Mouse (Mus musculus) ES-E14 (cell line): ENCODE data around the gene Mpp2. TPM values are rescaled to one million over a fixed set of nuclear protein-coding genes. Genes with fewer than 3 reads are reported as not detected.

Experiments
- DNase-seq: peaks from one replicate; pipeline ENCODE4 v3.0.0-alpha.2; 2013; ENCODE audit warnings: low read depth, low spot score
- H3K27ac ChIP-seq: 2 replicates; pipeline ENCODE4 v1.5.1; 2012; ENCODE audit warnings: low read depth, mild to moderate bottlenecking, low read length, moderate library complexity, mixed read lengths; ENCODE audit not compliant: poor library complexity, insufficient read depth, severe bottlenecking
- H3K36me3 ChIP-seq: 2 replicates; pipeline ENCODE4 v1.6.1; 2012; ENCODE audit warnings: mild to moderate bottlenecking, low read length, moderate library complexity, mixed read lengths; ENCODE audit not compliant: control insufficient read depth, poor library complexity, insufficient read depth, severe bottlenecking
- H3K4me1 ChIP-seq, 2 experiments: fragments of 150-350 bp in 1 of 2; sonication (generic) in 1 of 2; 2 replicates each; pipeline ENCODE4 v1.6.1; 2012; ENCODE audit warnings: low read length in 2 of 2, mild to moderate bottlenecking in 1 of 2, mixed read lengths in 1 of 2; ENCODE audit not compliant: control insufficient read depth in 2 of 2, insufficient read depth in 2 of 2, poor library complexity in 1 of 2
- H3K4me3 ChIP-seq, 2 experiments: fragments of 150-350 bp in 1 of 2; sonication (generic) in 1 of 2; 2 replicates each; pipeline ENCODE4 v1.5.1; 2012; ENCODE audit warnings: low read length in 2 of 2, low read depth in 1 of 2, mild to moderate bottlenecking in 1 of 2, mixed read lengths in 1 of 2; ENCODE audit not compliant: insufficient read depth in 1 of 2, poor library complexity in 1 of 2, severe bottlenecking in 1 of 2
- H3K9ac ChIP-seq: 2 replicates; pipeline ENCODE4 v1.6.1; 2012; ENCODE audit warnings: low read depth, mild to moderate bottlenecking, low read length, mixed read lengths; ENCODE audit not compliant: poor library complexity, insufficient read depth, severe bottlenecking
- H3K9me3 ChIP-seq: fragments of 150-350 bp; sonication (generic); 2 replicates; pipeline ENCODE4 v1.6.1; 2012; ENCODE audit warnings: low read depth, mild to moderate bottlenecking, low read length; ENCODE audit not compliant: control insufficient read depth, insufficient read depth
- CHD2 ChIP-seq: IDR thresholded peaks from 2 replicates; pipeline ENCODE4 v1.6.1; 2014; ENCODE audit warnings: mild to moderate bottlenecking, low read depth, low read length, inconsistent platforms
- HCFC1 ChIP-seq: IDR thresholded peaks from 2 replicates; pipeline ENCODE4 v1.6.1; 2012; ENCODE audit warnings: low read length, inconsistent platforms, borderline replicate concordance; ENCODE audit not compliant: insufficient read depth
- MAFK ChIP-seq: IDR thresholded peaks from 2 replicates; pipeline ENCODE4 v1.6.1; 2014; ENCODE audit warnings: mild to moderate bottlenecking, low read depth, low read length, inconsistent platforms; ENCODE audit not compliant: insufficient read depth
- ZC3H11A ChIP-seq: IDR thresholded peaks from 2 replicates; pipeline ENCODE4 v1.6.1; 2012; ENCODE audit warnings: low read depth, mild to moderate bottlenecking, inconsistent platforms, low read length, borderline replicate concordance
- ZNF384 ChIP-seq: IDR thresholded peaks from 2 replicates; pipeline ENCODE4 v1.6.1; 2012; ENCODE audit warnings: low read depth, low read length, inconsistent platforms
- in situ Hi-C, 2 experiments: fragments of 600-800 bp; cut with MboI; formaldehyde crosslinking; loops; one replicate each; pipeline ENCODE4 v1.15.1; 2025; ENCODE audit warnings: low sequenced_read_pairs in 2 of 2, inconsistent platforms in 1 of 2; ENCODE audit not compliant: unreplicated experiment in 2 of 2
- total RNA-seq: library from RNA; depleted of rRNA; stranded (reverse); fragments of 300-350 nt; gene quantifications from 2 replicates; pipeline ENCODE4 v1.2.3, GENCODE M21; 2012

Gene Mpp2
- total RNA-seq, 1 experiment = 0.94 TPM

DNA sequence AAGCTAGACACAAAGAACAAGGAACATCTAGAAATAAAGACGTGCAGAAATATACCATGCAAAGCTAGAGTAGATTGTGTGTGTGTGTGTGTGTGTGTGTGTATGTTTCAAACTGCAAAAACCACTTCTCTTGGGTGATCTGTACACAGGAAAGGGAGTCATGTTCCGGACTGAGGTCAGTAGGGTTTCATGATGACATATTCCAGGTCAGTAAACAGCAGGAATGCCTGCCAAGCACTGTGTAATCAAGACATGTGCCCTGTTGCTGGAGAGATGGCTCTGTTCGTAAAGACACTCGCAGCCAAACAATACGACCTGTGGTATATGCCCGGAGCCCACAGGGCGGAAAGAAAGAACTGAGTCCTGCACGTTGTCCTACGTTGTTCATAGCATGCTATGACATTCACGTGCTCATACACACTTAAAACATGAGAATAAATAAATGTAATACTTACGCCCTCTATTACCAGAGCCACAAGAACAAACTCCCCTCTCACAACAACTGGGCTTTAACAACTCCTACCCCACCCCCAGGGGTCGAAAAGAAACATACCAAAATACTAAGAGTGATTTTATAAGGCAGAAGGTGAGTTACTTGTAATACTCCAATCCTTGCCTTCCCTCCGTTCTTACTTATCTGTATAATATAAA is 48.7 kb downstream of the Mpp2 start:
- H3K9ac ChIP-seq = no peak overlapping the region
- no peak overlapping the region for H3K4me3 ChIP-seq
- H3K9me3 ChIP-seq = no peaks in the 10 kb centered on the region
- in situ Hi-C loops = no loop called here
- no peak overlapping the region for H3K27ac ChIP-seq
- DNase-seq = no peak
- TF ChIP-seq ZC3H11A = no peak
- no peak for TF ChIP-seq HCFC1
- TF ChIP-seq ZNF384 = no peak
- TF ChIP-seq MAFK = no peak
- no peak for TF ChIP-seq CHD2
- no peaks in the 10 kb centered on the region for H3K36me3 ChIP-seq
- H3K4me1 ChIP-seq = no peaks in the 10 kb centered on the region; a peak in 1 of 4 replicates

DNA sequence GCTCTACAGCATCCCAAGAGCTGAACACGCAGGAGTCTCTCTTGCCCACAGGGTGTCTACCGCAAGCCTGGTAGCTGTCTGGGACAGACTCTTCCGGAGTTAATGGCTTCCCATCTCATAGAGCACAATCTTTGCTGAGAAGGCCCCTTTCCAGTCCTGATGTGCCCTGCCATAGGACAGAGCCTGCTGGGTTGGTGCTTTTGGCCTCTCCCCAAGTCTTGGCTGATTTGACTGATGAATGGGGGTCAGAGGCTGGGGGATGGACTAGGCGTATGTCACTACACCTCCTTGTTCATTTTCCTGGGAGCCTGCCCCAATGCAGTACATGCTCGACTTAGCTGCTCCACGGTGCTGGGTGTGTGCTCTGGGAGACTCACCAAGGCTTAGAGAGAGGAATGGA is 50.5 kb downstream of the Mpp2 start:
- in situ Hi-C loops = no loop called here
- Histone ChIP-seq H3K4me3 (no peak overlapping the region), H3K27ac (no peak overlapping the region), H3K9me3 (no peaks in the 10 kb centered on the region), H3K9ac (no peak overlapping the region), H3K4me1 (no peaks in the 10 kb centered on the region; a peak in 1 of 4 replicates), H3K36me3 (no peaks in the 10 kb centered on the region)
- no peak for TF ChIP-seq HCFC1
- no peak for TF ChIP-seq CHD2
- TF ChIP-seq ZNF384 = no peak
- no peak for TF ChIP-seq ZC3H11A
- TF ChIP-seq MAFK = no peak
- DNase-seq = no peak

DNA sequence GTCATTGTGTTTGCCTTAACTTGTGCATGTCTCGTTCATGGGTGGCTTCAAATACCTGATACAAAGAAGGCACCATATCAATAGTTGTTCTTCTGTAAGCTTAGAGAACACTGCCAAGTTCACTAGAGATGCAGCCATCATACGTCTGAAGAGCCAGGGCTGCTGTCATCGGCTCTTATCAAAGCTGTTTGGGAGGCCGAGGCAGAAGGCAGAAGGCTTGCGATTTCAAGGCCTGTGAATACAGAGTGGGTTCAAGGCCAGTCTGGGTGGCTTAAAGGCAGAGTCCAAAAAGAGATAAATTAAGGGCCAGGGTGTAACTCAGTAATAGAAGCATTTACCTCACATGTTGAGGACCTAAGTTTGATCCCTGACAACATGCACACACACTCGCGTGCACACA is 52.0 kb downstream of the Mpp2 start:
- H3K4me3 ChIP-seq = no peak overlapping the region
- H3K9me3 ChIP-seq = no peaks in the 10 kb centered on the region
- no peaks in the 10 kb centered on the region for H3K4me1 ChIP-seq
- H3K9ac ChIP-seq = no peak overlapping the region
- no peak for DNase-seq
- TF ChIP-seq MAFK (no peak), ZNF384 (no peak), CHD2 (no peak), ZC3H11A (no peak), HCFC1 (no peak)
- no peak overlapping the region for H3K27ac ChIP-seq
- in situ Hi-C loops = no loop called here
- no peaks in the 10 kb centered on the region for H3K36me3 ChIP-seq

DNA sequence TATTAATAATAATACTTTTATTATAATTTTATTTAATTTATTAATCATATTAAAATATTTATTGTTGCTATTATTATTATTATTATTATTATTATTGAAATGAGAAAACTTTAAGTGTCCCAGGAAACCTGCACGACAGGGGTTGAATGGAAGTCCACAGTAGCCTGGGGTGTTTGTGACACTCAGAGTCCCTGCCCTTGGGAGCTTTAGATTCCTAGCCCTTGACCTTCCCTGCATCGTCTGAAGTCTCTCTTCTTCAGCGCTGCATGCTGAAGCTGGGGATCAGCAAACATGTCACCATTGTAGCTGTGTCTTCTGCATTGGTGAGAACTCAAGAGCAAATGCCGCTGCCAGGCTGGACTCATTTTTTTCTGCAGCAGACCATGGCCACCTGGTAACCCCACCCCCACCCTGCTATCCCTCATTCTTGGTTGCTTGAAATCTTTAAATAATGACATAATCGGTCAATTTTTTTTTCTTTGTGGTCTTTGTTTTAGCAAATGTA is 52.8 kb downstream of the Mpp2 start:
- Histone ChIP-seq H3K27ac (no peak overlapping the region), H3K4me3 (no peak overlapping the region), H3K9me3 (no peaks in the 10 kb centered on the region), H3K36me3 (no peaks in the 10 kb centered on the region), H3K9ac (no peak overlapping the region), H3K4me1 (no peaks in the 10 kb centered on the region)
- no peak for DNase-seq
- TF ChIP-seq HCFC1 (no peak), MAFK (no peak), ZC3H11A (no peak), CHD2 (no peak), ZNF384 (no peak)
- in situ Hi-C loops = no loop called here

DNA sequence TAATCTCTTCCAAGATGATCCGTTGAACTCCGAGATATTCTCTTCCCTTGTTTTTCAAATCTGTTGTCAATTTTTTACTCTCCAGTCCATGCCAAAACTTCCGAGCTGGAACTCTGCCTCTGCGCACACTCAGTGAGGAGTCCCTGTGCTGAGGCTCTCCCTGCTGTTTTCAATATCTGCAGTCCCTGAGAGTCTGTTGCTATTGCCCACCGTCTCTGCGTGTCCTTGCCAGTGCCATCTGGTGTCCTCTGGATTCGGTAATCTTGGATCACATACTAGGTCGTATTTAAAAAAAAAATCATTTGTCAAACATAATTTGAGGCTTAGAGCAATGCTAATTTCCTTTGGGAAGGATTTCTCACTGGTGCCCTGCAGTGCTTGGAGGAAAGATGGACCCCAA is 53.4 kb downstream of the Mpp2 start:
- H3K9ac ChIP-seq = no peak overlapping the region
- DNase-seq = no peak
- H3K36me3 ChIP-seq = no peaks in the 10 kb centered on the region
- no peak overlapping the region for H3K4me3 ChIP-seq
- no peak overlapping the region for H3K27ac ChIP-seq
- no peaks in the 10 kb centered on the region for H3K9me3 ChIP-seq
- in situ Hi-C loops = no loop called here
- H3K4me1 ChIP-seq = no peaks in the 10 kb centered on the region
- TF ChIP-seq ZC3H11A = no peak
- TF ChIP-seq CHD2 = no peak
- TF ChIP-seq ZNF384 = no peak
- TF ChIP-seq HCFC1 = no peak
- TF ChIP-seq MAFK = no peak
